Mouse (Mus musculus): ENCODE data around the gene Trim41. TPM values are rescaled to one million over a fixed set of nuclear protein-coding genes. Genes with fewer than 3 reads are reported as not detected.
"Not testable (repeated sequence)": the region's sequence is repeated elsewhere in the genome, so short reads cannot be mapped to it uniquely, and the experiment has no call there.

Gene Trim41
- total RNA-seq (2021), result 10 to 100 TPM; 22.2 to 22.8 TPM
- long read RNA-seq, experiment 1, partial matches to known transcripts, result 2 of 3 reads
- long read RNA-seq, experiment 1, other reads (novel, unspliced or antisense), result 1 of 3 reads
- long read RNA-seq, experiment 2, partial matches to known transcripts, result 0 of 2 reads
- long read RNA-seq, experiment 2, other reads (novel, unspliced or antisense), result 0 of 2 reads

GRCm38 (mm10) chr11:48816800-48817665 lies at the start of gene Trim41:
TSS of gene Trim41 (minus strand) at chr11:48817353.
- DNase-seq, result peak; percentile 99

- DNase-seq, result no peak
Observed at GRCm38 (mm10) chr11:48866481-48866880, 49.3 kb upstream of the Trim41 start.

GRCm38 (mm10) chr11:48863808-48864207 lies 46.7 kb upstream of the Trim41 start:
- DNase-seq, result no peak

GRCm38 (mm10) chr11:48862784-48863319 lies 45.7 kb upstream of the Trim41 start:
- no peak for DNase-seq

- peak; percentile 48 for DNase-seq
Observed at GRCm38 (mm10) chr11:48859014-48859413, 41.9 kb upstream of the Trim41 start.

- DNase-seq, result peak; percentile 82
Observed at GRCm38 (mm10) chr11:48853474-48854180, 36.5 kb upstream of the Trim41 start.

- no peak for DNase-seq
Observed at GRCm38 (mm10) chr11:48852624-48853473, 35.7 kb upstream of the Trim41 start.

- no peak for DNase-seq
Observed at GRCm38 (mm10) chr11:48852190-48852589, 35.0 kb upstream of the Trim41 start.

- DNase-seq, result no peak
Observed at GRCm38 (mm10) chr11:48851270-48851995, 34.3 kb upstream of the Trim41 start.

GRCm38 (mm10) chr11:48850240-48850639 lies 33.1 kb upstream of the Trim41 start:
- no peak for DNase-seq

GRCm38 (mm10) chr11:48846881-48847280 lies 29.7 kb upstream of the Trim41 start:
- DNase-seq, result no peak

- DNase-seq, result not testable (repeated sequence)
Observed at GRCm38 (mm10) chr11:48846362-48846761, 29.2 kb upstream of the Trim41 start.

- no peak for DNase-seq
Observed at GRCm38 (mm10) chr11:48845244-48845815, 28.2 kb upstream of the Trim41 start.

GRCm38 (mm10) chr11:48844309-48844708 lies 27.2 kb upstream of the Trim41 start:
- DNase-seq, result no peak

- no peak for DNase-seq
Observed at GRCm38 (mm10) chr11:48843202-48843601, 26.0 kb upstream of the Trim41 start.

- DNase-seq, result peak; percentile 1
Observed at GRCm38 (mm10) chr11:48842378-48842792, 25.2 kb upstream of the Trim41 start.

GRCm38 (mm10) chr11:48841213-48841612 lies 24.1 kb upstream of the Trim41 start:
- no peak for DNase-seq

- DNase-seq, result no peak
Observed at GRCm38 (mm10) chr11:48840805-48841204, 23.7 kb upstream of the Trim41 start.

- DNase-seq, result peak; percentile 1
Observed at GRCm38 (mm10) chr11:48838879-48839680, 21.9 kb upstream of the Trim41 start.

Measured in gastrocnemius, postnatal 10 days (tissue).